Mouse (Mus musculus) lung, postnatal 0 days (tissue): Measurements from ENCODE around the gene Usp39.

ENCODE experiments used
- CTCF ChIP-seq: IDR thresholded peaks from 2 replicates; pipeline ENCODE4 v1.5.1; 2016; ENCODE audit warnings: antibody characterized with exemption, mild to moderate bottlenecking
- EP300 ChIP-seq: IDR thresholded peaks from 2 replicates; pipeline ENCODE4 v1.6.1; 2016; ENCODE audit warnings: antibody characterized with exemption, mild to moderate bottlenecking, control low read depth

DNA sequence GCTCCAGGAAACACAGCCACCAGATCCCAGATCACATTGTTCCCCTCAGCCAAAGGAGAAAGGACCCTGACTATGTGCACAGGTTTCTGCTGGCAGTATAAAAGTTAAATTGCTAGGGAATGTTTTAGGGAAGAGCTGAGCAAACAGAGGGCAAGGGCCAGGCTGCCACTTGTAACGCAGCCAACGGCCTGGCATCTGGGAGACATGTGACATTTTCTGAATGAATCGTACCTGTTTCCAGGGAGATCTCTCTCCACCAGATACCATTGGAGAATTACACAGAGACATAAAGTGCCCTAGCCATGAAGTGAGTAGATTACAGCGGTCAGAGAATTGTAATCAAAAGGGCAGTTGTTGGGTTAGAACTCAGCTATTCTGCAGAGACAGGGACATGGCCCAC lies 28.2 kb upstream of the Usp39 start:
- TF ChIP-seq CTCF (no peak), EP300 (peak; percentile 24; the same call in 1 of the 2 replicates)
